ENCODE assay signal across 1 mouse cellular context in genomic region chr7:30216723-30217151, GRCm38 (mm10).
TF ChIP-seq lines count a peak whose summit lies in the region.

No protein-coding gene starts in this region.

TF ChIP-seq in myocyte, 11 proteins besides CTCF, POLR2A, EP300 and RAD21 (continued from another document):
- no peak for TF ChIP-seq MYOD1 (IDR thresholded peaks at IDR 0.05; ENCODE audit: control insufficient read depth in 1 of 3, insufficient read length in 2 of 3, low read depth in 2 of 3)
- no peak for TF ChIP-seq USF1 (IDR thresholded peaks at IDR 0.05; ENCODE audit: low read depth)
- TF ChIP-seq CEBPB (IDR thresholded peaks at IDR 0.05; ENCODE audit: insufficient read depth, poor library complexity, severe bottlenecking), result no peak
- no peak for TF ChIP-seq TCF3 (IDR thresholded peaks at IDR 0.05; ENCODE audit: insufficient read length, low read depth)
- TF ChIP-seq POLR2AphosphoS2 (IDR thresholded peaks at IDR 0.05; ENCODE audit: insufficient read length, low read depth), result no peak
- TF ChIP-seq MYOG (IDR thresholded peaks at IDR 0.05; ENCODE audit: control insufficient read depth in 1 of 3, insufficient read depth in 1 of 3, insufficient read length in 2 of 3, low read depth in 2 of 3), result no peak
